Mouse (Mus musculus): ENCODE results near the gene Tmem121b.

Tmem121b gene

GRCm38 (mm10) chr6:120491862-120492498, 1.6 kb downstream of the Tmem121b start:
- peak in 1 of 2 experiments; percentile 38 for DNase-seq

- DNase-seq: no peak
These were observed 2.5 kb downstream of the Tmem121b start for GRCm38 (mm10) chr6:120491064-120491463.

GRCm38 (mm10) chr6:120489461-120489860, 4.1 kb downstream of the Tmem121b start:
- DNase-seq: no peak

GRCm38 (mm10) chr6:120488647-120489046, 5.0 kb downstream of the Tmem121b start:
- DNase-seq: no peak

- DNase-seq: peak in 1 of 2 experiments; percentile 50
These were observed 7.5 kb downstream of the Tmem121b start for GRCm38 (mm10) chr6:120486051-120486510.

- no peak for DNase-seq
These were observed 8.6 kb downstream of the Tmem121b start for GRCm38 (mm10) chr6:120485038-120485437.

- peak; percentile 46 to 66 for DNase-seq
These were observed 10.4 kb downstream of the Tmem121b start for GRCm38 (mm10) chr6:120483211-120483626.

GRCm38 (mm10) chr6:120482756-120483155, 10.9 kb downstream of the Tmem121b start:
- DNase-seq: no peak

GRCm38 (mm10) chr6:120482021-120482420, 11.6 kb downstream of the Tmem121b start:
- no peak for DNase-seq

- no peak for DNase-seq
These were observed 12.1 kb downstream of the Tmem121b start for GRCm38 (mm10) chr6:120481538-120481937.

- DNase-seq: no peak
These were observed 13.2 kb downstream of the Tmem121b start for GRCm38 (mm10) chr6:120480361-120480760.

GRCm38 (mm10) chr6:120479302-120479701, 14.3 kb downstream of the Tmem121b start:
- DNase-seq: no peak

- no peak for DNase-seq
These were observed 18.3 kb downstream of the Tmem121b start for GRCm38 (mm10) chr6:120475288-120475687.

- DNase-seq: peak in 1 of 2 experiments; percentile 49
These were observed 20.2 kb downstream of the Tmem121b start for GRCm38 (mm10) chr6:120473427-120473826.

- DNase-seq: no peak
These were observed 21.0 kb downstream of the Tmem121b start for GRCm38 (mm10) chr6:120472455-120473140.

- DNase-seq: no peak
These were observed 21.6 kb downstream of the Tmem121b start for GRCm38 (mm10) chr6:120471991-120472441.

GRCm38 (mm10) chr6:120470666-120471065, 22.9 kb downstream of the Tmem121b start:
- DNase-seq: no peak

GRCm38 (mm10) chr6:120469770-120470169, 23.8 kb downstream of the Tmem121b start:
- no peak for DNase-seq

- no peak for DNase-seq
These were observed 24.3 kb downstream of the Tmem121b start for GRCm38 (mm10) chr6:120469268-120469667.

GRCm38 (mm10) chr6:120468259-120468658, 25.3 kb downstream of the Tmem121b start:
- DNase-seq: no peak

- DNase-seq: no peak
These were observed 26.8 kb downstream of the Tmem121b start for GRCm38 (mm10) chr6:120466609-120467329.

GRCm38 (mm10) chr6:120465393-120465792, 28.2 kb downstream of the Tmem121b start:
- DNase-seq: no peak

- DNase-seq: no peak
These were observed 29.1 kb downstream of the Tmem121b start for GRCm38 (mm10) chr6:120464406-120464939.

All from cerebellum, postnatal 14 days (tissue).